Mouse (Mus musculus): ENCODE measurements around the gene Zfp420. TPM values are rescaled to one million over a fixed set of nuclear protein-coding genes. Genes with fewer than 3 reads are reported as not detected.

Zfp420 gene
- polyA plus RNA-seq, 1 experiment from 2014 or later: 12.2 TPM

DNA sequence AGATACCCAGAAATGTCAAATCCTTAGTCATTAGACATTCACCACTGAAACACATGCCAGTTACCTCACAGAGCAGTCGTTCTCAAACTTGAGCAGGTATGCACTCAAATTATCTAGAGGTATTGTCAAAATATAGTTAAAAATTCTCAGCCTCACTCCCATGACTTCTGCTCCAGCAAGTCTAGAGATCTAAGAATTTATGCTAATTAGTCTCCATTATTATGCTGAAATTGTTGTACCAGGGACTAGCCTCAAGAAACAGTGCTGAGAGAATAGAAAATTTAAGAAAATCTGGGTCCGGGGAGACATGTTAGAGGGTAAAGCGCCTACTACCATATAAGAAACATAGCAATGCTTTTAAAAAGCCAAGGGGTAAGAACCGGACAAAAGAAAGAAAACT, 44.3 kb downstream of the Zfp420 start:
- H3K4me3 ChIP-seq (replicated peaks): no peak overlapping the region
- H3K4me2 ChIP-seq: no peak overlapping the region
- no peak overlapping the region for H3K9ac ChIP-seq (replicated peaks)
- H3K36me3 ChIP-seq: peaks cover 42% of the 10 kb centered on the region
- H3K27me3 ChIP-seq: no peaks in the 10 kb centered on the region
- H3K27ac ChIP-seq: no peak overlapping the region
- no peak for ATAC-seq (ENCODE audit: insufficient number of reproducible peaks, insufficient read depth, low FRiP score, low TSS enrichment, low read depth)
- H3K4me1 ChIP-seq (replicated peaks): peaks cover 3% of the 10 kb centered on the region
- 94% methylated on average over 4 of the region's 4 CpGs for WGBS
- H3K9me3 ChIP-seq: no peaks in the 10 kb centered on the region

GRCm38 (mm10) chr7:29905966-29906681, 46.3 kb downstream of the Zfp420 start, which contains the start of gene Zfp27:
TSS of gene Zfp27 (minus strand) at chr7:29906572.
- ATAC-seq (ENCODE audit: insufficient number of reproducible peaks, insufficient read depth, low FRiP score, low TSS enrichment, low read depth): peak; percentile 84

GRCm38 (mm10) chr7:29906682-29907058, 46.9 kb downstream of the Zfp420 start:
- peak overlapping the region; percentile 61; the same call in 1 of the 2 replicates for H3K9ac ChIP-seq (replicated peaks)
- peak overlapping the region; percentile 58 for H3K4me3 ChIP-seq (replicated peaks)
- peak overlapping the region; percentile 64 for H3K4me2 ChIP-seq
- peaks cover 31% of the 10 kb centered on the region for H3K36me3 ChIP-seq
- no peak for ATAC-seq (ENCODE audit: insufficient number of reproducible peaks, insufficient read depth, low FRiP score, low TSS enrichment, low read depth)
- WGBS: 41% methylated on average over 8 of the region's 8 CpGs
- H3K27me3 ChIP-seq: no peaks in the 10 kb centered on the region
- H3K27ac ChIP-seq: peak overlapping the region; percentile 96
- H3K4me1 ChIP-seq (replicated peaks): peaks cover 18% of the 10 kb centered on the region
- no peaks in the 10 kb centered on the region for H3K9me3 ChIP-seq

More at GRCm38 (mm10) chr7:29905966-29906681, 46.3 kb downstream of the Zfp420 start, which contains the start of gene Zfp27:
- peaks cover 18% of the 10 kb centered on the region for H3K4me1 ChIP-seq (replicated peaks)
- peak within 1 kb of the TSS; percentile 58 for H3K4me3 ChIP-seq (replicated peaks)
- no peaks in the 10 kb centered on the region for H3K27me3 ChIP-seq
- H3K27ac ChIP-seq: peak within 1 kb of the TSS; percentile 96
- H3K36me3 ChIP-seq: peaks cover 31% of the 10 kb centered on the region
- H3K4me2 ChIP-seq: peak within 1 kb of the TSS; percentile 64
- WGBS: under 1% methylated on average over 22 of the region's 22 CpGs
- H3K9me3 ChIP-seq: no peaks in the 10 kb centered on the region
- peak within 1 kb of the TSS; percentile 61 for H3K9ac ChIP-seq (replicated peaks)

- H3K4me2 ChIP-seq: peak overlapping the region; percentile 64; the same call in 1 of the 2 replicates
Measured at GRCm38 (mm10) chr7:29907206-29907605, 47.4 kb downstream of the Zfp420 start.

DNA sequence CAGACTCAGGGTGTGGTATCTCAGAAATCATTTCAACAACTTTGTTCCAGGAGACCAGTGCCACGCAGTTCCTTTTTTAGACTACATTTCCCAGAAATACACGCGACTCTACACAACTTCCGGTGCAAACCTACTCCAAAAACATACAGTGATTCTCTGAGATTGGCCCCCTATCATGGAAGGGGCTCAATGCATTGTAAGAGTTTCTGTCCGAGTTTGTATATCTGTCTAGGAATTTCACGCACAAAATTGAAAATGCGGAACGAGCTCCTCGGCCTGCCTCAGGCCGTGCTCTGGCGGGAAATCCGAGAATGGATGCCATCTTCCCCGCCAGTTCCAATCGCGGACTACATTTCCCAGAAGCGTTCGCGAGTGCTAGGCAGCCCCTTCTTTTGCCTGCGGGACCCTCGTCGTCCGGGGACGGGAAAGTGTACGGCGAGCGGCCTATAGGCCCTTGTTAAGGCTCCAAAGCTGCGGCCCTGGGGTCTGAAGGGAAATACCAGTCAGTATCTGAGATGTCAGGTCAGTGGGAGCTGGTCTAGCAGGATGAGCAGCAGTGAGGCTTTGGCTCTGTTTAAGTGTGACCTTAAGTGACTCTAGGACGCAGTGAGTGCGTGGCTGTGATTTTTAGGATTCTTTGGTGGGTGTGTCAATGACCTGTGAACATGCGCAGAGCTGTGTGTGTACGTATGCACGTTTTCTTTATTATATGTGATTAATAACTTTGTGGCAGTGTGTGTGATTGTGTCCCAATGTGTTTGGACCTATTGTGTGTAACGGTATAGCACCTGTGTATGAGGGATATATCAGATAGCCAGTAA, 48.6 kb downstream of the Zfp420 start, which contains the start of gene Zfp383:
Gene Zfp383 (plus strand): TSS at position 94 of the 821 bp plus-strand sequence.
- no peaks in the 10 kb centered on the region for H3K9me3 ChIP-seq
- peak within 1 kb of the TSS; percentile 57 for H3K4me3 ChIP-seq (replicated peaks)
- peaks cover 36% of the 10 kb centered on the region for H3K36me3 ChIP-seq
- no peaks in the 10 kb centered on the region for H3K27me3 ChIP-seq
- under 1% methylated on average over 33 of the region's 33 CpGs for WGBS
- peak within 1 kb of the TSS; percentile 81 for H3K27ac ChIP-seq
- ATAC-seq (ENCODE audit: insufficient number of reproducible peaks, insufficient read depth, low FRiP score, low TSS enrichment, low read depth): peak; percentile 86
- peaks cover 18% of the 10 kb centered on the region for H3K4me1 ChIP-seq (replicated peaks)
- H3K4me2 ChIP-seq: peak within 1 kb of the TSS; percentile 68
- peak within 1 kb of the TSS; percentile 70 for H3K9ac ChIP-seq (replicated peaks)

More at GRCm38 (mm10) chr7:29907206-29907605, 47.4 kb downstream of the Zfp420 start:
- WGBS: 89% methylated on average over 5 of the region's 5 CpGs
- Histone ChIP-seq H3K4me3 (replicated peaks) (0 out of 2 replicates have a peak overlapping the region, but pooled peaks have one; percentile 6), H3K4me1 (replicated peaks) (peaks cover 18% of the 10 kb centered on the region), H3K9ac (replicated peaks) (no peak overlapping the region), H3K27ac (no peak overlapping the region), H3K9me3 (no peaks in the 10 kb centered on the region), H3K36me3 (peaks cover 34% of the 10 kb centered on the region), H3K27me3 (no peaks in the 10 kb centered on the region)
- ATAC-seq (ENCODE audit: insufficient number of reproducible peaks, insufficient read depth, low FRiP score, low TSS enrichment, low read depth): no peak

GRCm38 (mm10) chr7:29910252-29910651, 50.5 kb downstream of the Zfp420 start:
- peaks cover 18% of the 10 kb centered on the region for H3K4me1 ChIP-seq (replicated peaks)
- no peak overlapping the region for H3K9ac ChIP-seq (replicated peaks)
- H3K4me3 ChIP-seq (replicated peaks): peak overlapping the region; percentile 57; the same call in 1 of the 2 replicates
- peak overlapping the region; percentile 68 for H3K4me2 ChIP-seq
- H3K27ac ChIP-seq: no peak overlapping the region
- H3K36me3 ChIP-seq: peaks cover 50% of the 10 kb centered on the region
- WGBS: 76% methylated on average over 2 of the region's 2 CpGs
- ATAC-seq (ENCODE audit: insufficient number of reproducible peaks, insufficient read depth, low FRiP score, low TSS enrichment, low read depth): no peak
- no peaks in the 10 kb centered on the region for H3K27me3 ChIP-seq
- H3K9me3 ChIP-seq: peaks cover 5% of the 10 kb centered on the region; the same call in 1 of the 2 replicates

GRCm38 (mm10) chr7:29912172-29912571, 52.4 kb downstream of the Zfp420 start:
- Histone ChIP-seq H3K4me2 (no peak overlapping the region), H3K27ac (no peak overlapping the region), H3K9me3 (peaks cover 8% of the 10 kb centered on the region; the same call in 1 of the 2 replicates), H3K9ac (replicated peaks) (no peak overlapping the region), H3K27me3 (no peaks in the 10 kb centered on the region), H3K4me3 (replicated peaks) (no peak overlapping the region), H3K36me3 (peaks cover 65% of the 10 kb centered on the region), H3K4me1 (replicated peaks) (peaks cover 18% of the 10 kb centered on the region)
- 92% methylated on average over 13 of the region's 13 CpGs for WGBS
- ATAC-seq (ENCODE audit: insufficient number of reproducible peaks, insufficient read depth, low FRiP score, low TSS enrichment, low read depth): no peak

GRCm38 (mm10) chr7:29917371-29918061, 57.7 kb downstream of the Zfp420 start:
- Histone ChIP-seq H3K4me1 (replicated peaks) (no peaks in the 10 kb centered on the region), H3K36me3 (peaks cover 44% of the 10 kb centered on the region), H3K27me3 (no peaks in the 10 kb centered on the region), H3K4me2 (no peak overlapping the region), H3K4me3 (replicated peaks) (no peak overlapping the region), H3K27ac (no peak overlapping the region), H3K9me3 (peaks cover 8% of the 10 kb centered on the region; the same call in 1 of the 2 replicates), H3K9ac (replicated peaks) (no peak overlapping the region)
- ATAC-seq (ENCODE audit: insufficient number of reproducible peaks, insufficient read depth, low FRiP score, low TSS enrichment, low read depth): no peak
- WGBS: 51% methylated on average over 6 of the region's 6 CpGs

DNA sequence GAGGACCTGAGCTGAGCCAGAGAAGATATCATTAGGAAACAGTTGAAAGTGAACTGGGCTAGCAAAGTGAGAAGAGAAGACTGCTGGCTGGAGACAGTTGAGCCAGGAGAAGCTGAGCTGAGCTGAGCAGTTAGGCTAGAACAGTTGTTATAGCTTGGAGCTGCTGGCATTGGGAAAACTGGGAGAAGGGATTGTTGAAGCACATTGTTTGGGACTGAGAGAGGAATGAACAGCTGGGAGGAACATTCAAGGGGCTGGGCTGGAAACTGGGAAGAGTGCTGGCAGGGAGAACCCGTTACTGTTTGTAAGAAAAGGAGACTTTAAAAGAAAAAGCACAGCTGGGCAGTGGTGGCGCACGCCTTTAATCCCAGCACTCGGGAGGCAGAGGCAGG, 58.3 kb downstream of the Zfp420 start:
- Histone ChIP-seq H3K4me2 (no peak overlapping the region), H3K9me3 (peaks cover 8% of the 10 kb centered on the region; the same call in 1 of the 2 replicates), H3K27me3 (no peaks in the 10 kb centered on the region), H3K27ac (no peak overlapping the region), H3K9ac (replicated peaks) (no peak overlapping the region), H3K36me3 (peaks cover 40% of the 10 kb centered on the region), H3K4me1 (replicated peaks) (no peaks in the 10 kb centered on the region), H3K4me3 (replicated peaks) (no peak overlapping the region)
- WGBS: 90% methylated on average over 4 of the region's 4 CpGs
- no peak for ATAC-seq (ENCODE audit: insufficient number of reproducible peaks, insufficient read depth, low FRiP score, low TSS enrichment, low read depth)

GRCm38 (mm10) chr7:29921439-29922093, 61.8 kb downstream of the Zfp420 start:
- no peak for ATAC-seq (ENCODE audit: insufficient number of reproducible peaks, insufficient read depth, low FRiP score, low TSS enrichment, low read depth)
- H3K27me3 ChIP-seq: no peaks in the 10 kb centered on the region
- H3K4me3 ChIP-seq (replicated peaks): no peak overlapping the region
- H3K9me3 ChIP-seq: peaks cover 9% of the 10 kb centered on the region; the same call in 1 of the 2 replicates
- no peak overlapping the region for H3K4me2 ChIP-seq
- H3K27ac ChIP-seq: no peak overlapping the region
- H3K36me3 ChIP-seq: peaks cover 9% of the 10 kb centered on the region
- no peaks in the 10 kb centered on the region for H3K4me1 ChIP-seq (replicated peaks)
- 80% methylated on average over 6 of the region's 6 CpGs for WGBS
- no peak overlapping the region for H3K9ac ChIP-seq (replicated peaks)

Measured in limb, embryonic 12.5 days (tissue).